Mouse (Mus musculus) forebrain, embryonic 10.5 days (tissue): ENCODE measurements at regions not wholly inside any gene's neighbourhood (a gene's known extent, or its start where the extent isn't known, plus 50 kb on each side); places are given as distances from the start of the nearest gene placed in this dataset.

Experiments
- DNase-seq: peaks from one replicate; pipeline ENCODE4 v3.0.0-alpha.2; 2017; ENCODE audit warnings: low spot score; ENCODE audit errors: extremely low spot score
- H3K27ac ChIP-seq: fragments of 300-500 bp; sonication (generic); 2 replicates; pipeline ENCODE4 v1.5.1; 2016; ENCODE audit warnings: mild to moderate bottlenecking
- H3K27me3 ChIP-seq: fragments of 300-500 bp; sonication (generic); 2 replicates; pipeline ENCODE4 v1.6.1; 2016; ENCODE audit warnings: mild to moderate bottlenecking; ENCODE audit not compliant: poor library complexity, severe bottlenecking
- H3K36me3 ChIP-seq: fragments of 300-500 bp; sonication (generic); replicated peaks from 2 replicates; pipeline ENCODE4 v1.6.1; 2016; ENCODE audit warnings: mild to moderate bottlenecking, moderate library complexity
- H3K4me1 ChIP-seq: fragments of 300-500 bp; sonication (generic); 2 replicates; pipeline ENCODE4 v1.6.1; 2016
- H3K4me3 ChIP-seq: fragments of 300-500 bp; sonication (generic); 2 replicates; pipeline ENCODE4 v1.5.1; 2016; ENCODE audit warnings: mild to moderate bottlenecking, moderate library complexity
- H3K9me3 ChIP-seq: fragments of 300-500 bp; sonication (generic); 2 replicates; pipeline ENCODE4 v1.6.1; 2016; ENCODE audit warnings: mild to moderate bottlenecking, moderate library complexity
- WGBS: fragments of 180-500 bp; shearing (Covaris S2); methylation state at CpG from one replicate; pipeline ENCODE4 v1.1.7; 2016; 5-methylcytosine and 5-hydroxymethylcytosine counted together

DNA sequence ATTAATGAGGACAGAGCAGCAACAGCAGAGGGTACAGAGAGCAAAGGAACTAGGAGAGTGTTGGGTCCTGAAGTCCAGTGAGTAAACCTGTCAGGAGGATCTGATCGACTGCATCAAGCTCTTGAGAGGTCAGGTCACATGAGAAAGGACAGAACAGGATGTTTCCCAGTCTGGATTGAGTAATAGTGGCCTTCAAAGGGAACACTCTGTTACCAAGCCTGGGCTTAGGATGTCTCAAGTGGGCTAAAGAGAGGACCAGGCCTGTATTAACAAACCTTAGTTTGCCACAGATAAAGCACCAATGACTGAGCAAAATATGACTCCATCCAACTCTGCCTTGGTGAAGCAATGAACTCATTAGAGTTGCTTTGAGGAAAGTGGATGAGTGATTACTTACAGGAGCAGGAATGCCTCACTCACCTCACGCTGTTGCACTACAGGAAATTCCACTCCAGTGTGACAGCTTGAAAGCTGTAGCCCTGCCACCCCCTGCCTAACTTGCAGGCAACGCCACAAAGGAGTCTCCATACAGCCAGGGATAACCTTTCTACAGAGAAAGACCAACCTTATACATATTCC is 229.2 kb upstream of the Nmur2 start:
- Histone ChIP-seq H3K27me3 (no peaks in the 10 kb centered on the region), H3K27ac (no peak overlapping the region)
- whole genome bisulfite sequencing: 67% methylated on average over 3 of the region's 3 CpGs

DNA sequence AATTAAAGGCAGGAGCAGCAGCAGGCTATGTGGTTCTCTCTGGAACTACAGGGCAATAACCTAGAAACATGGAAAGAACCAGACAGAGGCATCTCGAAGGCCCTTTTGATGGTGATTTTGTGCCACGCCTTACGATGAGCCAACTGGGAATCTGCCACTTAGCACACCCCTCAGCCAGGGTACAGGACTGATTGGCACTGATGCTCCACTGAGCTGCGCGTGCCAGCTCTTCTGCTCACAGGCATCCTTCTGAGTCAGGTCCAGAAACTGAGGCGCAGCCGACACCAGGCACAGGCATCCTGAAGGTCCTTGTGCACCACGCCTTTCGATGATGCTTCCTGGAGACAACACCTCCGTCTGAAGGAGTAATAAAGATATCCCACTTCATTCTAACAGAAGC is 221.9 kb upstream of the Nmur2 start:
- Histone ChIP-seq H3K4me1 (no peaks in the 10 kb centered on the region), H3K27me3 (no peaks in the 10 kb centered on the region), H3K27ac (no peak overlapping the region), H3K9me3 (no peaks in the 10 kb centered on the region), H3K36me3 (no peaks in the 10 kb centered on the region), H3K4me3 (no peak overlapping the region)
- 92% methylated on average over 10 of the region's 10 CpGs for WGBS
- DNase-seq: no peak

More for the DNA sequence above, 229.2 kb upstream of the Nmur2 start:
- H3K9me3 ChIP-seq: no peaks in the 10 kb centered on the region
- no peak for DNase-seq
- H3K4me1 ChIP-seq: peaks cover 12% of the 10 kb centered on the region; the same call in 1 of the 2 replicates
- no peaks in the 10 kb centered on the region for H3K36me3 ChIP-seq
- no peak overlapping the region for H3K4me3 ChIP-seq

DNA sequence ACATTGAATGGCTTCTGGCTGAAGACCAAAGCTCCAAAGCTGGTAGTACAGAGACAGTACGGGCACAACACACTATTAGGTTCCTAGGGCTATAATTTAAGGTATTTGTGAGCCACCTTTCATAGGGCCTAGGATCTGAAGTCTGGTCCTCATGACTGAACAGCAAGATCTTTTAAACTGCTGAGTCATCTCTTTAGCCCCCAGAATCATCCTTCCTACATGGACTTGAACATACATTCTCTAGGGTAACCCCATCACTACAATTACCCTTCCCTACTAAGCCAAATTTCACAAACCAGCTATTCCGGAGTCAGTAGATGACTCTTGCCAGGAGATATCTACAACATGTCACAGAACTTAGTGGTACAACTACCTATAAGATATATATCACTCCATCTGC is 215.5 kb upstream of the Nmur2 start:
- H3K27ac ChIP-seq: no peak overlapping the region
- H3K9me3 ChIP-seq: no peaks in the 10 kb centered on the region
- H3K27me3 ChIP-seq: no peaks in the 10 kb centered on the region
- no peak for DNase-seq
- no peaks in the 10 kb centered on the region for H3K36me3 ChIP-seq
- H3K4me3 ChIP-seq: no peak overlapping the region
- 87% methylated on average over 2 of the region's 2 CpGs for WGBS
- no peaks in the 10 kb centered on the region for H3K4me1 ChIP-seq

DNA sequence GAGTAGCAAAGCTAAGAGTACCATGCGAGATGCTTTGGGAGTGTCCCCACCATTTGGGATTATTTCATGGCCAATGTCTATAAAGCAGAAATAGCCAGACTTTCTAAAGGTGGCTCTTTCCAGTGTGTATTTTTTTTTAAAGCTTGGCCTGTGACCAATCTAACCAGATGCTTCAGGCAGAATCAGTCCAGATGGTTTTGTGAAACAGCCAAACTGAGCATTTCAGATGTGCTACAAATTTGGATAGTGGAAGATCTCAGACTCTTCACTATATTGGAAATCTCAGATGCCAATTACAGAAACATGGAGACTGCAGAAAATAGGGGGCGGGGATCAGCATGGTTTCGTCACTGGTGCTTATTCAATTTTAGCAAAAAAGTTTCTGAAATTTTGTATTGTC is 213.6 kb upstream of the Nmur2 start:
- Histone ChIP-seq H3K9me3 (peaks cover 2% of the 10 kb centered on the region; the same call in 1 of the 2 replicates), H3K4me3 (no peak overlapping the region), H3K27me3 (no peaks in the 10 kb centered on the region), H3K36me3 (no peaks in the 10 kb centered on the region), H3K27ac (no peak overlapping the region), H3K4me1 (no peaks in the 10 kb centered on the region)
- 90% methylated on average over 3 of the region's 3 CpGs for WGBS
- no peak for DNase-seq

DNA sequence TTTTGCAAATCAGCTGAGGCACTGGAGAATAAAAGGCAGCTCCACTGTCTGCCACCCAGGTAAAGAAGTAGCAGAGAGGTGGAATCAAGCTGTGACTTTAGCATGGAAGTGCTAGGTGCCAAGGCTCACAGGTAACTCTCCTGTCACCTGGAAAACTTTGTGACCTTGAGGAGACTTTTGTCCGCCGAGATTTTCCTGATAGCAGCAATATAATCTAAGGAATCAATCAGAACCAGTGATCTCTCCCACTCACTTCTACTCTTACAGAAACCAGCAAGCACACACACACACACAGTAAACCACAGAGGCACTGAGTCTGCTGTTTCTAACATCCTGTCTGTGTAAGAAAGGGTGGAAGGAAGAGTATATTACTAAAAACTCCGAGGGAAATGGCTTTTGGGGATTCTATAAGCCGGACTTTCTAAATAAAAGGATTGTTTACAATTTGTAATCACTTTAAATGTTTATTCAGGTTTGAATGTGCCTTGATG is 206.6 kb upstream of the Nmur2 start:
- Histone ChIP-seq H3K27ac (peak overlapping the region; percentile 83), H3K27me3 (no peaks in the 10 kb centered on the region), H3K36me3 (no peaks in the 10 kb centered on the region), H3K4me3 (no peak overlapping the region; the same call in 1 of the 2 replicates), H3K9me3 (peaks cover 4% of the 10 kb centered on the region; the same call in 1 of the 2 replicates), H3K4me1 (peaks cover 24% of the 10 kb centered on the region)
- WGBS: 35% methylated on average over 4 of the region's 4 CpGs
- DNase-seq: no peak

DNA sequence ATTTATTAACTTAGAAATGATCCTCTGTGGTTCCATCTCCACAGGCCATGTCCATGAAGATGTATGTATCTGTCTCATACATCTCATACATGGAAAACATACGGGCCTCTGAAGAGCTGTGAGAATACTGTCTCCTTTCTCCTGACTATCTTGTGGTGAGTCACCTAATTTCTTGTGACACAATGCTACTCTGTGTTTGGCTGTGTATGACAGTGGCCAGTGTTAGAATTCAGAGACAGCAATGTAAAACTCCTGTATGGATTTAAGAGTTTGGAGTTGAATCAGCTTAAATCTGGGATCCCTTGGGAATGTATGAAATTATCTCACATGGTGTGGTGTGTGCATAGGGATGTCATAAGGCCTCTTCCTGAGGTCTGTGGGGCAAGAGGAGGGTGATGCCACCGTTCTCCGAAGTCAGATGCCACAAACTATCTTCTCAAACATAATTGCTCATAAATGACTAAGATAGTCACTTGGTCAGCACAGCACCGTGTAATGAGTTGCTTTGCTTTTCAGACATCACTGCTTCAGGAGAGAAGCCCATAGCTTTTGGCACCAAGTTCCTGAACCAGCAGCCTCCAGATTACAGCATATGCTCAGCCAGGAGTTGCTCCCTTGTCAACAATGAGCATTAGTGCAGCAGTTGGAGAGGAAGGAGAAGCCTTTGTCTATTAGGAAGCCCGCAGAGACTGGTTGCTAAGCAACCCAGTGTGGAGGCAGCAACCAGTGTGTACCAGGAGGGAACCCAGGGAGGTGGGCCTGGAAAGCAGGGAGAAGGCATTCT is 205.9 kb upstream of the Nmur2 start:
- H3K4me1 ChIP-seq: peaks cover 24% of the 10 kb centered on the region
- no peaks in the 10 kb centered on the region for H3K27me3 ChIP-seq
- peak; percentile 69 for DNase-seq
- H3K9me3 ChIP-seq: peaks cover 4% of the 10 kb centered on the region; the same call in 1 of the 2 replicates
- H3K4me3 ChIP-seq: no peak overlapping the region; the same call in 1 of the 2 replicates
- no peaks in the 10 kb centered on the region for H3K36me3 ChIP-seq
- peak overlapping the region; percentile 83 for H3K27ac ChIP-seq
- 35% methylated on average over 5 of the region's 5 CpGs for WGBS

DNA sequence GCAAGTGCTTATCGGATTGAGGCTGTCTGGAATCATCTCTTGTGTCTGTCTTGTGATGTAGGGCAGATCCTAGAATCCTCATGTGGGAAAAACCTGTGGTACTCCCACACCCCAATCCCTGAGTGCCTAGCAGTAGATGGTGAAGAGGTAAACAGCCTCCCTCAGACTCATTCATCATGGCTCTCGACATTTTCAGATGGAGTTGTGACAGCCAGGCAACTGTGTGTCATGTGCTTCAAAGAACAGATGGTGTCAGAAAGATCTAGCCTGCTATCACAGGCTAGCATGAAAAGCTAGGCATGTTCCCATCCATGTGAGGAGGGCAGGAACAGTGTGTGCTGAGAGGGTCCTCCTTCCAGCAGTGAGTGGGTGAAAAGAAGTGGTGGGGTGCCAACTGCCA is 204.1 kb upstream of the Nmur2 start:
- peaks cover 24% of the 10 kb centered on the region for H3K4me1 ChIP-seq
- no peak overlapping the region for H3K4me3 ChIP-seq
- H3K36me3 ChIP-seq: no peaks in the 10 kb centered on the region
- peaks cover 4% of the 10 kb centered on the region; the same call in 1 of the 2 replicates for H3K9me3 ChIP-seq
- H3K27ac ChIP-seq: no peak overlapping the region
- 88% methylated on average over 2 of the region's 2 CpGs for WGBS
- no peak for DNase-seq
- H3K27me3 ChIP-seq: no peaks in the 10 kb centered on the region

DNA sequence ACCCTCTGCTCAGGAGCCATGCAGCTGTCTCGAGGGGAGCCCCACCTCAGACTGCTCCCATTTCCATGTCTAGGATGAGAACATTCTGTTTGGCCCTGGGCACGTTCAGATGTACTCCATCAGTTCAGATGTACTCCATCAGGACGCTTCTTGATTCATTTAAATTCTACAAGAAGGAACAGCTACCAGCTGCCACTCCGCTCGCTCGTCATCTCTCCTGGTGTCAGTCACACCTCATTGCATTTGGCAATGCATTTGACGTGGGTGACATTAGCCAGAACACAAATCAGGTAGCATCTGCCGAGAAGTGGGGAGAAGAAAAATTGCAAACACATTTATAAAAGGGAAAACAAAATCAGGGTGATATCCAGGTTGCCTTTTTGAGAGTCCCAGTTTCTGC is 202.6 kb upstream of the Nmur2 start:
- DNase-seq: no peak
- WGBS: 89% methylated on average over 8 of the region's 8 CpGs
- no peak overlapping the region for H3K27ac ChIP-seq
- H3K4me3 ChIP-seq: no peak overlapping the region
- no peaks in the 10 kb centered on the region for H3K9me3 ChIP-seq
- H3K36me3 ChIP-seq: no peaks in the 10 kb centered on the region
- H3K4me1 ChIP-seq: peaks cover 24% of the 10 kb centered on the region
- H3K27me3 ChIP-seq: no peaks in the 10 kb centered on the region

DNA sequence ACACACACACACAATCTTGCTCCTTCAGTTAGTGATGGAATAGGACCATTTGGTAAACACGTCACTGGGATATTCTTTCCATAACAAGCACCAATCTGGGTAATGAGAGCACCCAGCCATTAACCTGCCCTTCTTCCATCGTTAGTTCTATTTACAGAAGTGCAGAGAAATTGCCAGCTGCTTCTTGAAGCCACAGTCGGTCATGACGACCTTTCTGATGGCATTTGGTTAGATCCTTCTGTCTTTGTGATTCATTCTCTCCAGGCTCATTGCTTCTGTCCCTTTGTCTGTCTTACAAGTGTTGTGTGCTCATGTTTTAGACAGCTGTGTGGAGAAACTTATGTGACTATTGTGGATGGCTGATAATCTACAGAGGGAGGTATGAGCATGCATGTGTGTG is 197.9 kb upstream of the Nmur2 start:
- H3K27ac ChIP-seq: no peak overlapping the region
- WGBS: 77% methylated on average over 4 of the region's 4 CpGs
- no peaks in the 10 kb centered on the region for H3K4me1 ChIP-seq
- no peaks in the 10 kb centered on the region for H3K27me3 ChIP-seq
- no peaks in the 10 kb centered on the region for H3K36me3 ChIP-seq
- DNase-seq: no peak
- no peaks in the 10 kb centered on the region for H3K9me3 ChIP-seq
- H3K4me3 ChIP-seq: no peak overlapping the region

DNA sequence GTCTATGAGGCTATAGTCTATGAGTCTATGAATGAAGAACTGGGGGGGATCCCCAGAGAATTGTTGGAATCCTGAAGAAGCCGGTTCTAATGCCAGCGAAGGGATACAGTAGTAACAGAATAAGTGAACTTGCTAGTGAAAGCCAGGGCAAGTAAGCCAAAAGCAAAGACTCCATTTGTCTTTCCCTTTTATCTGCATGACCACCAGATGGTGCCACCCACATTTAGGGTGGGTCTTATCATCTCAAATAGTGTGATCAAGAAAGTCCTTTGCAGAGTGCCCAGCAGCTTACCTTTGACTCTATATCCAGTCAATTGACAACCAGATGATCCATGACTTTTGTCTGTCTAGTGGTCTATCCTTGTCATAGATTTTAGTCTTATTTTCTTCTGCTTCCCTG is 184.2 kb upstream of the Nmur2 start:
- no peak for DNase-seq
- no peak overlapping the region for H3K27ac ChIP-seq
- no peak overlapping the region for H3K4me3 ChIP-seq
- H3K4me1 ChIP-seq: no peaks in the 10 kb centered on the region
- H3K27me3 ChIP-seq: no peaks in the 10 kb centered on the region
- H3K9me3 ChIP-seq: no peaks in the 10 kb centered on the region
- no peaks in the 10 kb centered on the region for H3K36me3 ChIP-seq
- 89% methylated on average over 2 of the region's 2 CpGs for WGBS

DNA sequence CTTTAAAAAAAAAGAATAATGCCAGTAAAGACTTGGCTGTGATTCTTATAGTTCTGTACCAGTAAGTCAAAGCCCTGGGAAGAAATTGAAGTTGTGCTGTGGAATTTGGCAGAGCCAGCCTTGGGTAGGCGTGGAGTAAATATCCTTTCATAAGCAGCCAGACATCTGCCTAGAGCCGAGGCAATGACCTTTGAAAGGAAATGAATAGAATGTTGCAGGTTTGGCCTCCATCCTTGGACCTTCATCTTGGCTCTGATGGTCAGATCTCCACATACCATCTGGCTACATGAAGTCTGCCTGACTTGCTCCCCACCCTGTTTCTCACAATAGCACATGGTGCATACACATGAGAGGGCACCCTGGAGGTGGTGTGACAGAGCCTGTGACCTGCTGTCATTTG is 174.9 kb upstream of the Nmur2 start:
- WGBS: 91% methylated on average over 2 of the region's 2 CpGs
- DNase-seq: no peak
- no peaks in the 10 kb centered on the region for H3K36me3 ChIP-seq

DNA sequence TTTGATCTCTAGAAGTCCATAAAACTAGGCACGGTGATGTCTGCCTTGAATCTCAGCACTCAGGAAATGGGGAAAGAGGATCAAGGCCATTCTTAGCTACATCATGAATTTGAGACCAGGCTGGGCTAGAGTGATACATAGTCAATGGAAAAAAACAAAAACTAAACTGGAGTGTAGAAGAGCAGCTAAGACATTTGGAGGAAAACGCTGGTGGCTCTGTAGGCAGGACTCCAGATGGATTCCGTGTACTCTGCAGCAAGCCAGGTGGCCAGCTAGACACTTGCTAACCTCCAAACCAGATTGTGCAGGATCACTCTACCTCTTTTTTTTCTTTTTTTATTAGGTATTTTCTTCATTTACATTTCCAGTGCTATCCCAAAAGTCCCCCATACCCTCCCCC is 161.0 kb upstream of the Nmur2 start:
- Histone ChIP-seq H3K9me3 (no peaks in the 10 kb centered on the region), H3K4me1 (no peaks in the 10 kb centered on the region), H3K36me3 (no peaks in the 10 kb centered on the region), H3K27me3 (no peaks in the 10 kb centered on the region), H3K27ac (no peak overlapping the region), H3K4me3 (no peak overlapping the region)
- no peak for DNase-seq
- 97% methylated on average over 3 of the region's 3 CpGs for WGBS

More for the DNA sequence above, 174.9 kb upstream of the Nmur2 start:
- H3K9me3 ChIP-seq: no peaks in the 10 kb centered on the region
- H3K27me3 ChIP-seq: no peaks in the 10 kb centered on the region
- no peaks in the 10 kb centered on the region for H3K4me1 ChIP-seq
- H3K27ac ChIP-seq: no peak overlapping the region
- no peak overlapping the region for H3K4me3 ChIP-seq

DNA sequence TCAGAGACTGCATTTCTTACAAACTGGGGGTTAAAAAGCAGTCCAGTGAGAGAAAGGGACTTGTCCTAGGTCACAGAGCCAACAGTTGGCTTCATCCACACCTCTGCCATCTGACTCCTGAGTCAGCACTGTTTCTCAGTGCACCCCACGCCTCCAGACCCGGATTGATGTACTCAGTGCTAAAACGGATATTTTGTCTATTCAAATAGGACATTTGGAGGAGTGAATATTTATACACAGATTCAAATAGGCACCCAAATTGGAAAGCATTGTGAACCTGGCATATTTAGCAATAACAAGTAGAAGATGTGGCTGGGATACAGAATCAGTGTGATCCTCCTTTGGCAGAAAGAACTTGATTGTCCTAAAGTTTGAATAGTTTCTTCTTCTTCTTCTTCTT is 154.5 kb upstream of the Nmur2 start:
- Histone ChIP-seq H3K4me1 (no peaks in the 10 kb centered on the region), H3K9me3 (no peaks in the 10 kb centered on the region), H3K4me3 (no peak overlapping the region), H3K27ac (no peak overlapping the region), H3K27me3 (no peaks in the 10 kb centered on the region), H3K36me3 (no peaks in the 10 kb centered on the region)
- no peak for DNase-seq
- 84% methylated on average over 3 of the region's 3 CpGs for WGBS
